Mouse (Mus musculus): Measurements from ENCODE around the gene Tbx15. TPM values are rescaled to one million over a fixed set of nuclear protein-coding genes. Genes with fewer than 3 reads are reported as not detected.

Tbx15 gene
- total RNA-seq, 4 experiments from 2014 or later = 0.88 to 0.98 (median 0.93) TPM

- DNase-seq (ENCODE audit: low spot score) = no peak
These were observed 146.9 kb downstream of the Tbx15 start for GRCm38 (mm10) chr3:99387127-99387526.

Small RNA genes within 50 kb of the gene (microRNA-seq; reads per million reads assigned to microRNA genes)
- gene Mir6481 = not detected

Other genes starting within 250 kb of the Tbx15 start
- 1 to 10 TPM; 5.6 to 8.7 (median 7.9) TPM for gene Wars2, start 99.3 kb upstream of the Tbx15 start, total RNA-seq (2022)